In the genomic region with DNA sequence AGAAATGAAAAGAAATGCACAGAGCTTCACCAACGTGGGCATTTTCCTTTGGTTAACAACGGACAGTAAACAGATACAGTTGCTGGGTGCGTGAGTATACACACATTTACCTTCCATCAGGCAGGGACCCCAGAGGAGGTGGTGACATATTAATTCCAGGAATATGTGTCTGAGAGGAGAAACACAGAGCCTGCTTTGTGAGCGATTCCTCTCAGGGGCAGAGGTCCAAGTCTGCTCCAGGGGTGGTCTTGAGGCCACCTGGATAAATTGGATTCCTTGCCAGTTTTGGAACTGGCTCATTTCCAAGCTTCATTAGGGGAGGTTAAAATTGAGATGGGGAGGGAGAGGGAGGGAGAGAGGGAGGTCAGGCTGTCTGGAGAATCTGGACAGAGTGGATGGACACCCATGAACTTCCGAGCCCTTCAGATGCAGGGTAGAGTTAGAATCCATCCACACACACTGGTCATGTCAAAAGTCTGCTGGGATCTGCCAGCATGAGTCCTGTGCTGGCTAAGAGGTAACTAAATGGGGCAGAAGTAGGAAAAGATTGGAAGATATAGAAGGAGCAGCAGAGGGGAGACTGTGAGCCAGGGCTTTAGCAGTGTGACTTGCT, we compare ENCODE assay signal across 11 mouse cellular contexts.
DNase-seq lines count a peak whose midpoint lies in the region; ATAC-seq and TF ChIP-seq lines count a peak whose summit lies in the region.
"Had no signal": no experiment of that assay in that cellular context is flagged by ENCODE, and none has a peak within 500 bp of the region (broad histone marks: within the 10 kb centered on the region; RNA-seq: fewer than 3 reads in every experiment).

No protein-coding gene starts in this region.

- H3K4me1 ChIP-seq in lung, embryonic 14.5 days (ENCODE audit: insufficient read depth) = peaks cover 7% of the 10 kb centered on the region; the same call in 1 of the 2 replicates
- H3K4me1 ChIP-seq in embryonic facial prominence, embryonic 14.5 days (ENCODE audit: control insufficient read depth, insufficient read depth, low read length) = peaks cover 20% of the 10 kb centered on the region
- peaks cover 28% of the 10 kb centered on the region for H3K4me1 ChIP-seq in limb, embryonic 15.5 days
- H3K4me1 ChIP-seq: liver, embryonic 13.5 days had no signal

- peak; percentile 80 for DNase-seq in lung, embryonic 14.5 days
- no peak for DNase-seq in lung, postnatal 4 days
- DNase-seq in cerebellum, adult 9-11 months = peak; percentile 57
- peak; percentile 48 for DNase-seq in embryonic facial prominence, embryonic 14.5 days (ENCODE audit: low spot score)
- DNase-seq in spleen, postnatal 10 days (ENCODE audit: low spot score in 2 of 2) = no peak
- DNase-seq: heart, postnatal 10 days; liver, embryonic 13.5 days had no signal

- no peak overlapping the region for H3K4me3 ChIP-seq in lung, embryonic 14.5 days (ENCODE audit: low read depth, low read length)
- no peak overlapping the region for H3K4me3 ChIP-seq in embryonic facial prominence, embryonic 14.5 days (ENCODE audit: low read depth, low read length)
- no peak overlapping the region for H3K4me3 ChIP-seq in limb, embryonic 15.5 days
- H3K4me3 ChIP-seq: layer of hippocampus, adult 2 months; liver, embryonic 13.5 days had no signal

- H3K27ac ChIP-seq in lung, embryonic 14.5 days (ENCODE audit: low read depth) = no peak overlapping the region
- no peak overlapping the region; the same call in 1 of the 2 replicates for H3K27ac ChIP-seq in embryonic facial prominence, embryonic 14.5 days (replicated peaks; ENCODE audit: low read depth, low read length)
- H3K27ac ChIP-seq in limb, embryonic 15.5 days = peak overlapping the region; percentile 63
- H3K27ac ChIP-seq: layer of hippocampus, adult 2 months; liver, embryonic 13.5 days had no signal

- no peaks in the 10 kb centered on the region for H3K27me3 ChIP-seq in lung, embryonic 14.5 days (ENCODE audit: insufficient read depth, low read length)
- no peaks in the 10 kb centered on the region for H3K27me3 ChIP-seq in embryonic facial prominence, embryonic 14.5 days (replicated peaks; ENCODE audit: control insufficient read depth, insufficient read depth, low read length)
- H3K27me3 ChIP-seq in limb, embryonic 15.5 days = no peaks in the 10 kb centered on the region

- WGBS in lung, embryonic 14.5 days = 27% methylated on average over 5 of the region's 5 CpGs
- 37% methylated on average over 5 of the region's 5 CpGs for WGBS in embryonic facial prominence, embryonic 14.5 days
- 36% methylated on average over 5 of the region's 5 CpGs for WGBS in limb, embryonic 15.5 days

- H3K36me3 ChIP-seq in lung, embryonic 14.5 days (ENCODE audit: insufficient read depth) = no peaks in the 10 kb centered on the region
- H3K36me3 ChIP-seq in embryonic facial prominence, embryonic 14.5 days (ENCODE audit: control insufficient read depth, insufficient read depth, low read length) = no peaks in the 10 kb centered on the region
- no peaks in the 10 kb centered on the region for H3K36me3 ChIP-seq in limb, embryonic 15.5 days
- H3K36me3 ChIP-seq: liver, embryonic 13.5 days had no signal

- H3K9me3 ChIP-seq in lung, embryonic 14.5 days (ENCODE audit: low read depth, low read length) = no peaks in the 10 kb centered on the region
- no peaks in the 10 kb centered on the region for H3K9me3 ChIP-seq in embryonic facial prominence, embryonic 14.5 days (ENCODE audit: control insufficient read depth, low read length)
- H3K9me3 ChIP-seq in limb, embryonic 15.5 days = no peaks in the 10 kb centered on the region
- H3K9me3 ChIP-seq: liver, embryonic 13.5 days had no signal

- no peak overlapping the region for H3K4me2 ChIP-seq in lung, embryonic 14.5 days
- no peak overlapping the region for H3K4me2 ChIP-seq in embryonic facial prominence, embryonic 14.5 days (ENCODE audit: low read depth, low read length)
- no peak overlapping the region for H3K4me2 ChIP-seq in limb, embryonic 15.5 days
- H3K4me2 ChIP-seq: liver, embryonic 13.5 days; midbrain, embryonic 11.5 days had no signal

- H3K9ac ChIP-seq in lung, embryonic 14.5 days = no peak overlapping the region
- no peak overlapping the region for H3K9ac ChIP-seq in embryonic facial prominence, embryonic 14.5 days (ENCODE audit: low read depth, low read length)
- no peak overlapping the region for H3K9ac ChIP-seq in limb, embryonic 15.5 days
- H3K9ac ChIP-seq: liver, embryonic 13.5 days had no signal

- peak; percentile 65; the same call in 1 of the 2 replicates for ATAC-seq in lung, embryonic 14.5 days (ENCODE audit: insufficient read depth)
- no peak for ATAC-seq in embryonic facial prominence, embryonic 14.5 days (ENCODE audit: low read depth)
- ATAC-seq in limb, embryonic 15.5 days (ENCODE audit: insufficient number of reproducible peaks, low FRiP score, low TSS enrichment, low read depth) = 0 out of 2 replicates have a peak, but pooled peaks have one; percentile 59
- no peak for ATAC-seq in CD4-positive, CD25-positive, alpha-beta regulatory T cell, adult 4 months

- TF ChIP-seq CTCF in lung, embryonic 14.5 days (IDR thresholded peaks at IDR 0.05; ENCODE audit: low read depth) = no peak

Comparison
In these comparisons a context has a peak if more than half of its experiments do, and no peak if none do; other contexts are left out.
1. DNase-seq: peak in lung, embryonic 14.5 days (single experiment), cerebellum, adult 9-11 months (single experiment) and embryonic facial prominence, embryonic 14.5 days (single experiment); none in lung, postnatal 4 days (0 of 2) and spleen, postnatal 10 days (0 of 2).
2. ATAC-seq: peak in lung, embryonic 14.5 days (single experiment) and limb, embryonic 15.5 days (single experiment); none in embryonic facial prominence, embryonic 14.5 days (single experiment) and CD4-positive, CD25-positive, alpha-beta regulatory T cell, adult 4 months (single experiment).